Mouse (Mus musculus): ENCODE results near the gene Olfr1417.

Gene Olfr1417

DNA sequence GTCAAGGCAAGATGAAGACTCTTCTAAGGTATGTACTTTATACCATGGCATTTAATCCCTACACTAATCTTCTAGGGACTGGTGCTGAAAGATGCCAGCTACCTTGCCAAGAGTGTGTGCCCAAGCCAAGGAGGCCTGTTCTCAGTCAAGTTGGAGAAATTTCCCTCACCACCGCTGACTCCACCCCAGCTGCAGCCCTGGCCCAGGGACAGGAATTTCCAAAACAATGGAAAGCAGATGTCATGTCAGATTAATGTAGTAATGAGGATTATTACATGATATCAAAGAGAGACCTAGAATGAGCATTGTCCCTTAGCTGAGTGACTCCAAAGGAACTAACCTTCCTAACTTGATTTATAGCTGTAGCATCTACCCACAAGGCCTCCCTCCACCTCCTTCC is 28.2 kb downstream of the Olfr1417 start:
- DNase-seq (ENCODE audit: low read depth) = no peak

DNA sequence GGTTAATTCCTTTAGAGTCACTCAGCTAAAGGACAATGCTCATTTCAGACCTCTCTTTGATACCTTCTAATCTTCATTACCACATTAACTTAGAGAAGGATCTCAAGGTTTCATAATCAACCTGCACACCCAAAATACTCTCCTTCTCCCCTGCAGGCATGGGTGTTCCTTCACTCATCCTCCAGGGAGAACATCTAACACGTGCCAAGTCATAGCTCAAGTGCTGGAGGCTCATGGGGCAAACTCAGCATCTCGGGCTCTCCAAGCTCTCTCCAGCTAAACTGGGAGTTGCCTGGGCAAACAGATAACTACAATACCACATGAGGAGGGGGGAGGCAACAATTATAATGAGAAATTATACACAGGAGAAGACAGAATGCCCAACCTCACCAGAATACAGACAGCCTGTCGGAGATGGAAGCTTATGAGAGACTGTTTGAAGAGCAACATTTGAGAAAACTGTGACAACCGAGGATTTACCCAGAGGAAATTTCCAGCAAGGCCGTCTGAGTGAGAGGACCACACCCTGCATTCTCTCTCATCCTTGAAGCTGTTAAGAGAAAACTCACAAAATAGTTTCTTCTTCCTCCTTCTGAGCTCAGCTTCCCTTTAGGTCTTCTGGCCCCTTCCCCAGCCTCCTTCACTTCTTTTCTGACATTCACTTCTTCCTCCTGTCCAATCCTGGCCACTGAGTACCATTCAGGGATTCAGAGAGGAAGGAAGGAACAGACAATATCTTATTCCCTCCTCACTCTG is 28.8 kb downstream of the Olfr1417 start:
- DNase-seq (ENCODE audit: low read depth) = no peak

DNA sequence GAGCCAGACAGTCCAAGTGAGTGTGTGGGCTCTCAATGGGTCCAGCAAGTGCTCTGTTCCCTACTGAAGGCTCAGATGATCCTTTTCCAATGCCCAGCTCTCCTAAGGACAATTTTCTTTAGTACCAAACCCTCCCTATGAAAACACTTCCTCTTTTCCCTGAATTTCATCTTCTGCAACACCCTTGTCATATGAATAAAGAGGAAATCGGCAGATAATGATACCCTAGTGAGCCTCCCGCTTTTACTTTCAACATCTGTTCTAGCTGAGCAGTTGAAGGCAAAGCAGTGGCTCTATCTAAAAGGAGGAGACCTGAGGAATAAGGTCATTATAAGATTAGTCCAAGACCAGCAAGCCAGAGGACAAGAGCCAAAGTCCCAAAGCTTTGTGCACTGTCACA is 30.6 kb downstream of the Olfr1417 start:
- DNase-seq (ENCODE audit: low read depth) = no peak

DNA sequence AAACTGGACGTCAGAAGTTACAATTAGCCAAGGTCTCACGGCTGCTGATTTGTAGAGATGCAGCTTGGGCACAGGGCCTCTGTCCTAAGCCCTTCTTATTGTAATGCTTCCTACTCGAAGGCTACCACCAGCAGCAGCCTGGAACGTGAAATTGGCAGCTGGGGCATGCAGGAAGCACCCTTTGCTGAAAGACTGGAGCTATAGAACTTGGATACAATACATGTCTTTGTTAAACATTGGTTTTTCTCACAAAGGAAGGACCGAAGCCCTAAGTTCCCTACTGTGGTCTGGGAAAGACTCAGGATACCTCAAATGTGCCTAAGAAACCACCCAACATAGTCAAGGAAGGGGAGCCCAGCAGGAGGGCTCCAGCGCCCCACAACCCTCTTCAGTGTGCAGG is 31.2 kb downstream of the Olfr1417 start:
- no peak for DNase-seq (ENCODE audit: low read depth)

DNA sequence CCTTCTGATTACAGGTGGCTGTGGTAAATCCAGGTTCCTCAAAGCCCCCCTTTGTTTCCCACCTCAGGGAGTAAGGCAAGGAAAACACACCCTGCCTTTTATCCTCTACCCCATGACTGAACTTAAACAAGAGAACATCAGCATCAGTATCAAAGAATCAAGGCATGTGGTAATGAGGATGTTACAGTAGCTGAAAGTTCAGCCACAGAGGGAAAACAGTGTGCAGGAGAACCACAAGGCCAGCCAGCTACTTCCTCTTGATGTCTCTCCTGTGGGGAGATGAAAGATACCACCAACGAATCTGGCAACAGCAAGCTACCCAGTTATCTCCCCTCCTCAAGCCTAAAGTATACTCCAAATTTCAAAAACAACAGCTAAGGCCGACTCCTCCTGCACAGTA is 31.8 kb downstream of the Olfr1417 start:
- peak; percentile 94 for DNase-seq (ENCODE audit: low read depth)

DNA sequence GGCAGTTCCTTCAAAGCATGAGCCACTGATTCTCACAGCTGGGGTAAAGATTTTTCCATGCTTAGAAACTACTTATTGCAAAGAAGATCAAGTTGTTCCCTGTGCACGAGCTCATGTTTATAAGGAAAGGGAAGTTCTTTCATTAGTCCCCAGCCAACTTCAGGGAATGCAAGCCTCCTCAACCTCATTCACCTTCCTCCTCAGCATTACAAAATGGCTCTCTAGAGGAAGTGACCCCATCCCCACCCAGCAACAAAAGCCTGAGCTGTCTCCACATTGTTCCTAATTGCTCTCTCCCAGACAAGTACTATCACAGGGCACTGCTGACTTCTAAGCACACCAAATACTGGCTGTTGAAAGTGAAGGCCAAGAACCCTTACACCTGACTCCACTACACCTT is 34.6 kb downstream of the Olfr1417 start:
- no peak for DNase-seq (ENCODE audit: low read depth)

DNA sequence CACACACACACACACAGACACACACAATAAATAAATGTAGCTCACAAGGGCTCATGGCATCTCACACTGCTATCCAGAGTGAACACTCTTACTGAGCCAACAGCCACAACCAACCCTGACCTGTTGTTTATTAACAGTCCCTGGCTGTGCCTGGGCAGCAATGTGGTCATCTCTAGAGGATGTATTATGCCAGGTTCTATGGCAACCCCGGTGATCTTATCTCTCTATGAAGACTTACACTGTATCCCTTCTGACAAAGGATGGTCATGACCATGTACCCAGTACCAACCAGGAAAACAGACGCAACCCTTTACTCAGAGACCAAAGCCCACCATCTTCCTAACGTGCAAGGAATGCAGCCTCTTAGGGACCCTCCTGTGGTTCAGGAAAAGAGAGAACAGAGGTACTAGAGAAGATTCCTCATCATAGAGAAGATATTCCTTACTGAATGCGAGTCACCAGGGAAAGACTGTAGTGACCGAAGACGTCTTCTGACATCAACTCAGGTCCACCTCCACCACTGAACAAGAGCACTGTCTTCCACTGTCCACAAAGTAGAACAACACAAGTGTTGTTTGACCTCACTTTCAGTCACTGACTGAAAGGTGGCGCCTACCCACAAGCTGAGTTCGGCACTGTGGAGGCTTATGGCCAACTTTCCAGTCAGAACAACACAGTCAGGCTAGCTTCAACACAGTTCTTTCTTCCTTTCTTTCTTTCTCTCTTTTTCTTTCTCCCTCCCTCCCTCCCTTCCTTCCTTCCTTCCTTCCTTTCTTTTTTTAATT is 38.3 kb downstream of the Olfr1417 start:
- peak; percentile 87 for DNase-seq (ENCODE audit: low read depth)

DNA sequence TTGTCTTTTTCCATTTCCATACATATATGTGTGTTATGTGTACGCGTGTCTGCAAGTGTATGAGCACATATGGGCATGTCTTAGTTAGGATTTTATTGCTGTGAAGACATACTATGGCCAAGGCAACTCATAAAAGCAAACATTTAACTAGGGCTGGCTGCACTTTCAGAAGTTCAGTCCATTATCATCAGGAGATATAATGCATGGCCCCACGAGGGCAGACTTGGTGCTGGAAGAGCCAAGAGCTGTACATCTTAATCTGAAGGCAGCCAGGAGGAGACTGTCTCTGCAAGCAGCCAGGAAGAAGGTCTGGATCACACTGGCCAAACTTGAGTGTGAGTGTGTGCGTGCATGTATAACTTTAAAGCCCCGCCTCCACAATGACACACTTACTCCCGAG is 44.6 kb downstream of the Olfr1417 start:
- DNase-seq (ENCODE audit: low read depth) = no peak

DNA sequence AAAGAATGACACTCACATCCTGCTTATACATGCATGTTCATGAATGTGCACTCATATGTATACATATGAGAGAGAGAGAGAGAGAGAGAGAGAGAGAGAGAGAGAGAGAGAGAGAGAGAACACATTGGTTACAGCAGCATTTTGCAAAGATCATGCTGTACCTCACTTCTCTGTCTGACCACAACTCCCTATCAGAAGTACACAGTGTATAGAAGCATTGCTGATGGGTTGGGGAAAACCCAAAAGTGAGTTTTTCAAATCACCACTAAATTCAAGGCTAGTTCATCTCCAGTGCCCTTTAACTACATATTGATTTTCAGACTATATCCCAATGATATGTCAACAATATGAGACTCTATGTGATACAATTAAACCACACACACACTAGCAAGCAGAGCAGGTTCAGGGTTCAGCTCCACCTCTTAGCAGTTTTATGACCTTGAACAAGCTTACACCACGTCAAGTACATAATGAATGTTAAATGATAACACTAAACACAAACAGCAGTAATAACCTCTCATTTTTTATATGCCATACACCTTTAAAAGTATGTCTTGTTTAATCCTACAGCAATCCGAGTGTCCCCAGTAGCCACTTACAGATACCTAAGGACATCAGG is 45.2 kb downstream of the Olfr1417 start:
- no peak for DNase-seq (ENCODE audit: low read depth)

DNA sequence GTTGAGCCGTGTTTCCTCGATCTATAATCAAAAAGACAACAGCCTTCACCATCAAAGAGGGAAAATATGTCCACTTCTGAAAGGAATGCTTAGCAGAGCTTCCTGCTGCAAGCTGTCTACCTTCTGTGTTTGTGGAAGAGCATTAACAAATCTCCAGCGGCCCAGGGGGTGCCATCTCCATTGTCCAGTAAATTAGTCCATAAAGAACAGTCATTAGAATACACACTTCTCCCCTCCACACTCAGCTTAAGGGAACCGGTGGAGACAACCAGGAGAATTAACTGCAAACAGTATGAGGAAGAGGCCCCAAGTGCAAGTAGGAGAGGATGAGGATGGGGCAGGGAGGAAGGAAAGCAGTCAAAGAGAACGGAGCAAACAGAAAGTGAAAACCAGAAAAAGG is 47.2 kb downstream of the Olfr1417 start:
- no peak for DNase-seq (ENCODE audit: low read depth)

DNA sequence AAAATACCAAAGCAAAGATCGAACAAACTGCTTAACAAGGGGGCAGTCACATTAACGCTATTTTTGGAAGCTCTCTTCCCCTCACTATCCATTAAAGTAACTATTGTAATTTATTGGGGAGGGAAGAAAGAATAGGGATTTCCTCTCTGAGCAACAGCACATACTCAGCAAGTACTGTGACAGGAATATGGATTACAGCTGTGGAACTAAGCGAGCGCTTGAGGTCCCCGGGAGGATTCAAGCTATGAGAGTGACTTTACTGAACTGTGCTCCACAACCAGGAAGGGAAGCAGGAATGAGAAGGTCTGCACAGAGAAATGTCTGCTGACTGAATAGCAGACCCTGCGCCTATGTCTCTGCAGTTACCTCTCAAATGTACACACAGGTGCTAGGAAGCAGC is 50.1 kb downstream of the Olfr1417 start:
- no peak for DNase-seq (ENCODE audit: low read depth)

DNA sequence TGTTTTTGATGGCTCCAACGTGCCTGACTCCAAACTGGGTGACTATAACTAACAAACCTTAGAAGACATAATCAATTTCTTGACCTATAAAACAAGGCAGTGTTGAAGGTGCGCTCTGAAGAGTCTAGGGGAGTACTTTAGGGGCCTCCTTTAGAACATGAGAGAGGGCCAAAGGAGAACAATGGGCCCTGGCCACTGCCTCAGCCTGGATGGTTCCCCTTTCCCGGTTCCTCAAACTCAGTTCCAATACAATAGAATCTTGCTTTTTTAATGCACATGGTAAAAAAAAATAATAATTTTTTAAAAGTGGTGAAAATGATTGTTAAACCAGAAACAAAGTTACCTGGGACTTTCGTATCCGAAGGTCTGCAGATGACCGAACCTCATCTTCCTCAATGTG is 51.2 kb downstream of the Olfr1417 start:
- DNase-seq (ENCODE audit: low read depth) = no peak

DNA sequence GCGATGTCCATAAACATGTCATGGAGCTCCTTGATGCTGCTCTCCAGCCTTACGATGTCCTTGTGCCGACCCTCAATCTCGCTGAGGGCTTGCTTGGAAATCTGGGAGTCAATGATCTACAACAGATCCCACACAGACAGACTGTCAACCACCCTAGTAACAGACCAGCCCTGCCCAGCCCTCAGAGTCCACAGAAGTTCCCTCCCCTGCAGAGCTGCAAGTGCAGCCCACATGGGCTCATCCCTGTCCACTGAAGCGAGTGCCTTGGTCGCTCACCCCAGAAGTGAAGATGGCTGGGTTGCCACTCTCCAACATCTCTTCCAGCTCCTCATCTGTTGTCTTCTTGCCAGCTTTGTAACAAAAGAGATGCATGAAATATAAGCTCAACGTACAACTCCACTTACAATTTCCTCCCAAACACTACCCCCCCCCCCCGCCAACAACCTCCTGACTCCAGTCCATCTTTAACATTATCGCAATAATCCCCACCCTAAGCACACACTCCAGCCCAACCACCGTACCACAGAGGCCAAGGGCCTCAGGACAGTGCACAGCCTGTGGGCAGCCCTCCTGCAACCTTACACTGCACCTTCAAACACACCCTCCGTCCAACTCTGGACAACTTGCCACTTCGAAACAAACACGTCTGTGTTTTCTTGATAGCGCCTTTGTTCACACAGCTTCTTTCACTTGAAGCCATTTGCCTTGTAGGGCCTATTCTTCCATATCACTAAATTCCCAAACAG is 53.4 kb downstream of the Olfr1417 start:
- DNase-seq (ENCODE audit: low read depth) = no peak

DNA sequence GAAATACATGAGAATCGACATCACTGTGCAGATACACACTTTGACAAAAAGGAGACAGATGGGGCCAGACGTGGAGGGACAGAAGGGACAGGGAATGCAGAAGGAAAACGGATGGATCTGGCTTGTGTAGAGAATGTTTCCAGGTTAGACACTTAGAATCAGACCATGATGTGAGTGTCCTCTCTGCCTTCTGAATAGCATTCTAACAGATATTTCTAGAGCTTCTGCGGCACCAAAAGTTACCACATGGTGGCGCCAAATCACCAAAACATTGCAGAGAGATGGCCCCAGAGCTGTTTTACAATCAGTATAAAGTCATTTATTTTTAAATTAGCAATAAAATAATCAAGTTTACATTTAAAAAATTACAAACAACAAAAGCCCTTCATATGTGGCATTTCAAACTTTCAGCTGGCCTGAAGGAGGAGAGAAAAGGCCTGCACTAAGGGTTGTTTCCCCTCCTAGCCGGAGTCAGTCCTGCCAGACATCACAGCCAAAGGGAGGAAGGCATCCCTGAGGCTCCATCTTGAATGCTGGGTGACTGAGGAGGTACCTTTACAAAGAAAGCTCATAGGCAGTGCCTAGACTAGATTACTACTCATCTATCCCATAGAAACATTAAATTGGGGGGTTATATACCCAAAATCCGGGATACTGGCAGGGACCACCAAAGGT is 61.7 kb downstream of the Olfr1417 start:
- DNase-seq (ENCODE audit: low read depth) = peak; percentile 57
